Mouse (Mus musculus): ENCODE results near the gene Slc26a10.

GRCm38 (mm10) chr10:127216456-127216855 is 36.0 kb upstream of the Slc26a10 start:
- TF ChIP-seq POLR2A (IDR thresholded peaks at IDR 0.05; ENCODE audit: low read depth, low read length) (no peak), CTCF (IDR thresholded peaks at IDR 0.05; ENCODE audit: extremely low read depth, insufficient read depth, insufficient read length, insufficient replicate concordance) (no peak)
